Mouse (Mus musculus) spleen, adult 2 months (tissue): ENCODE measurements at regions not wholly inside any gene's neighbourhood (a gene's known extent, or its start where the extent isn't known, plus 50 kb on each side); places are given as distances from the start of the nearest gene placed in this dataset.

Experiments
- CTCF ChIP-seq: fragments of 200-500 bp; IDR thresholded peaks from 2 replicates; pipeline ENCODE4 v1.5.1; 2011; ENCODE audit warnings: mild to moderate bottlenecking, inconsistent platforms; ENCODE audit not compliant: insufficient read depth, insufficient read length, insufficient replicate concordance; ENCODE audit errors: extremely low read depth
- POLR2A ChIP-seq: fragments of 200-500 bp; IDR thresholded peaks from 2 replicates; pipeline ENCODE4 v1.6.1; 2011; ENCODE audit warnings: low read depth, low read length, inconsistent platforms

DNA sequence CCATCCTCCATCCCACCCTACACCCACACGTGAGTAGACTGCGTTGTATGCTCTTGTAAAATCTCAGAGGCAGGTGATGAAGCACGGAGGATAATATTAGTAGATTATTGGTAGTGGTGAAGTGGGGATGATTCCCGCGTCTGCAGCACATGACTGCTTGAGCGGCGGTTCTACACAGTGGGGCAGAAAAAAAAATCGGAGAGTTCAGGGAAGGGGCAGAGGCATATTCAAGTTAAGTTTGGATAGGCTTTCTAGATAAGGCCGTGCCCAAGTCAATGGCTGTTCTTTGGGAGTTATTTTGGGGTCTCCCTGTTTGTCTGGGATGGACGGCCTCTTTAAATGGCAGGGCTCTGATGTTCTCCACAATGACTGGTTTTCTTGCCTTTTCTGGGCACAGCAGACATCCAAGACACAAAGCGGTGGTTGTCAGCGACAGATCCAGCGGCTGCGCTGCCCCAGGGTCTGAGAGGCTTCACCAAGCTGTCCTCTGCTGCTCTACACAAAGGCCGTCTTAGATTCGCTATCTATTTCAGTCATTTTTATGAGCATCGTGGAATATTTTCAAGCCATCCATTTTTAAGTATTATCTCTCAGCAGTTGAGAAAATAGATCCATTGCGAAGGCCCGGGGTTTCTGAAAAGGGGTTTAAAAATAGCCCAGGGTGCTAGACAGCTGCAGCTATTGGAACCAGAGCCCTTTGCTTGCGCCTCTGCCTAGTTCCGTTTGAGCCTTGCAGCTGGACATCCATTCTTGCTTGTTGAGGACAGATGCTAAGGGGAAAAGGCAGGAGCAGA, 284.6 kb downstream of the Gm49356 start:
- TF ChIP-seq POLR2A (no peak), CTCF (no peak)
